Mouse (Mus musculus) retina, adult 2 months (tissue): Measurements from ENCODE around the gene Ncdn.

Experiments used
- DNase-seq: peaks from one replicate; pipeline ENCODE4 v3.0.0-alpha.2; 2012; ENCODE audit warnings: low read depth, low spot score

Gene Ncdn

DNA sequence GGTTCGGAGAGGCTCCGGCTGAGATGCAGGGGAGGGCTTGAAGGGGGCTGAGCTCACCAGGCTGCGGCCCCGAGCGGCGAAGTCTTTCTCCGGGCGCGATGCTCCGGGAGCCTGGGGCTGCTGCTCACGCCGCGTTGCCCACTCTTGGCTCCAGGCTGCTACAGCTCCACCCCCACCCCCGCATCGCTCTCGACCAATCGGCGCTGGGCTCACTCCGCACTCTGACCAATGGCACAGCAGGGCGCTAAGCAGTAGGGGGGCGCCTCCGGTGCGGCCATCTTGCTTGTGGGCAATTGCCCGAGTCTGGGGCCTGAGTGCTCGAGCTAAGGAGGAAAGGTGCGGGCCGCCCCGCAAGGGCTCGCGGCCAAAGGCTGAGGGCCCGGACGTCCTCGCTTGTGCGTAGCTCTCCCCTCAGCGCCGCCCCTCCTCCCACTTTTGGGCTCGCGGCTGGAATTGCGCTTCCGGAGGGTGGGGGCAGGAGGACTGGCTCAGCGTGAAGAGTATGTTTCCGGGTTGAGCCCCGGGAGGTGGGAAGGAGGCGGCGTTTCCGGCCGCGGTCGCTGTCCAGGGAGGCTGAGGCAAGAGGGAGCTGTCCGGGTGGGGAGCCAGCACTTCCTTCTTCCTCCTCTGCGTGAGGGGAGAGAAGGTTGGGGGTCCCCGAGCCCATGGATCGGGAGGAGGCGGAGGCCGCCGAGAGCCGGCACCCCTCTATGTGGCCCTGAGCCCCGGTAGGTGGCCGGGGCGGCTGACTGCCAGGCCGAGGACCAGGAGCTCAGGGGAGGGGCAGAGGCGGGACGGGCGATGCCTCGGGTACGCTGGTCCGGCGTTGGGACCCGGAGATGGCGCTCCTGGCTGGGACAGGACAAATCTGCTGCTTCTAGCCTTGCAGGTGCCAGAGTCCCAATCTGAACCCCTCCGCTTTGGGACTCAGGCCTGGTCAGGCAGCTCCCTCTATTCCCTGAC, at the start of gene Ncdn, which contains the start of gene AU040320:
Gene Ncdn (minus strand): TSS at position 171 of the 963 bp plus-strand sequence.
Gene AU040320 (plus strand): TSS at position 277 of the 963 bp plus-strand sequence.
- peak; percentile 89 for DNase-seq

DNA sequence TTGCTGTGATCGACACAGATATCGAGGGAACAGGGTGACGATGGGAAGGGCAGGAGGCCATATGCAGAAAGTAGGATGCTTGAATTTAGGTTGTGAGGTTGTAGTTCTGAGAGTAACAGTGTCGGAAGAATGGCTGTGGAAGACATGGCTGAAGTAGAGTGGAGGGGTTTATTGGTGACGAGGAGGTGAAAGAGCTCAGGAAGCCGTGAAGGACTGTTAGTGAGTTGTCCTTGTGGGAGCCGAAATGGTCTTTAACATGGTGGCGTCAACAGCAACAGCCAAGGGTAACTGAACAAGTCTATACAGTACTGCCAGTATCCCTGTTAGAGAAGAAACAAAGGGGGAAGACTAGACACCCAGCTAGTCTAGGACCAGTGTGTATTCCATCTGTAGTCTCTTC, 48.9 kb upstream of the Ncdn start:
- no peak for DNase-seq

DNA sequence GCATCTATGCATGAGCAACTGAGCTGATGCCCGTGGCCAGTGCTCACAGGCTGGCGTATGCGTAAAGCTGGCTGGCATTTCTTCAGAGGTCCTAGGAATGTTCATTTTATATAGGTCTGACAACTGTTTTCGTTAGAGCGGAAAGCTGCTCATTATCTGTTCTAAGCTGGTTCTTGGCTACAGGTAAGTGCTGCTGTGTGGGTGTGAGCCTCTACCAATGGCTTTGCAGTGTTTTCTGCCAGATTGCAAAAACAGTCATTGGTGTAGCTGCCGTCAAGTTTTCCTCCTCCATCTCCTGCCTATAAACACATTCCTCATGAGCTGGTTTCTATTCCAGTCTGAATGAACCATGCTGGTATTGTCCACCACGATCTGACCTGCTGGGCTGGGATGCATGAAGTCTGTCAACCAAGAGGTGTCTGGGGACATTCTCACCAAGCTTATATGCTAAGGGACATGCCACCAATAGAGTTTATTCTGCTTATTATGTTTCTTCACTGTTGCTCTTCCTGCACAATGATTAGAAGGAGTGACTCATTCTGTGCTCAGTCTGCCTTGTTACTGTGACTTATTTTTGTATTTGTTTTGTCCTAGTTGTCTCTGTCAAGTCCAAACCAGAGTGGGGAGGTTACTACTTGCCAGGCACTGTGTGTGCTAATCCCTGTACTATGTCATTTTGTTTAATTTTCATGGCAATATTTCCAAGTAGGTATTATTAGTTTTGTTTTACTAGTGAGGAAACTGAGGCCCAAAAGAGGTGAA, 39.3 kb upstream of the Ncdn start:
- DNase-seq: no peak

DNA sequence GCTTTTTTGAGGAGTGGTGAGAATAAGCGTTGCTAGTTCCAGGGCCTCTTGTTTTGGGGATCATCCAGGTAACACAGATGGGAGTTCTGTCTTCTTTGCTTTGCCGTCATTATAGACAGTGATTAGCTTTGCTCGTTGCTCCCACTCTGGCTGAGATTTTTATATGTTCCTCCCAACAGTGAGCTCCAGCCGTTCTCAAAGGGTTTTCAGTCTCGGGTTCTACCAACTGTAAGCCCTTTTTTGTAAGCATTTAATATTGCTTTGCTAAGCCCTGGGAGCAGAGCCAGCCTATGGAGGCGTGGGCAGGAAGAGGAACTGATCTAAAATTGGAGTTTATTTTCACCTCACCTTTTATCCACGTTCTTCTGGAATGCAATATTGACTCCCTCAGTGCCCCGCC, 29.8 kb upstream of the Ncdn start:
- DNase-seq: no peak

DNA sequence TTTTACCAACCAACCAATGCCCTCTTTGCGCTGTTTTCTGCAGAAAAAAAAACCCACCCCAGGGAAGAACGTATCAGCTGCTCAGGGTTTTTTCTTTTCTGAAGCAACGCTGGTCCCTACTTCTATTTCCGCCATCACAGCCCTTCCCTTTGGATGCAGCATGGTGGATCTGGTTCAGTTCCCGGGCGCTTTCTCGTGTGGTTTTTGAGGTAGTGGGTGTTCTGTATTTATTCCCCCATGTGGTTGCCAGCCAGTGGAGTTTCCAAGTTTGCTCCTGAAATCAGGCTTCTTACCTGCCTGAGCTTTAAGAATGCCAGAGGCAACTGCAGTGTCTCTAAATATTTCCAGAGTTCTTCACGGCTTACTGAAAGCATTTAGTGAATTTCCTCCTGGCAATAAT, 29.3 kb upstream of the Ncdn start:
- DNase-seq: no peak

DNA sequence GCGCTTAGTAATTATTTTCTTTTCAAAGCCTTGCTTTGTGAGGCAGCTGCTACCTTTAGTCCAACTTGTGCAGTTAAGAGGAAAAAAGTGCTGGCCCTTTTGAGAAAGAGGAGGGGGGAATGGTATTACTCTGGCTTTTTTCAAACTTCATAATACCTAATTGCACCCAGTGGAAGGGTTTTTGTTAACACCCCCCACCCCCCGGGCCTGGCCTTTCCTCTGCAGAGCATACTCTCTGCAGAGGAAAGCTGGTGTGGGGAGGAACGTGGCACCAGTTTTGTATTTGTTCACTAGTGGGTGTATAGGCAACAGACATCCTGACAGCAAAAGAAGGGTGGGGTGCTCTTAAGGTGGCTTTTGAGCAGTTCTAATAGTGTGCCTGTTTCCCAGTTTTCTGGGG, 28.6 kb upstream of the Ncdn start:
- DNase-seq: no peak

DNA sequence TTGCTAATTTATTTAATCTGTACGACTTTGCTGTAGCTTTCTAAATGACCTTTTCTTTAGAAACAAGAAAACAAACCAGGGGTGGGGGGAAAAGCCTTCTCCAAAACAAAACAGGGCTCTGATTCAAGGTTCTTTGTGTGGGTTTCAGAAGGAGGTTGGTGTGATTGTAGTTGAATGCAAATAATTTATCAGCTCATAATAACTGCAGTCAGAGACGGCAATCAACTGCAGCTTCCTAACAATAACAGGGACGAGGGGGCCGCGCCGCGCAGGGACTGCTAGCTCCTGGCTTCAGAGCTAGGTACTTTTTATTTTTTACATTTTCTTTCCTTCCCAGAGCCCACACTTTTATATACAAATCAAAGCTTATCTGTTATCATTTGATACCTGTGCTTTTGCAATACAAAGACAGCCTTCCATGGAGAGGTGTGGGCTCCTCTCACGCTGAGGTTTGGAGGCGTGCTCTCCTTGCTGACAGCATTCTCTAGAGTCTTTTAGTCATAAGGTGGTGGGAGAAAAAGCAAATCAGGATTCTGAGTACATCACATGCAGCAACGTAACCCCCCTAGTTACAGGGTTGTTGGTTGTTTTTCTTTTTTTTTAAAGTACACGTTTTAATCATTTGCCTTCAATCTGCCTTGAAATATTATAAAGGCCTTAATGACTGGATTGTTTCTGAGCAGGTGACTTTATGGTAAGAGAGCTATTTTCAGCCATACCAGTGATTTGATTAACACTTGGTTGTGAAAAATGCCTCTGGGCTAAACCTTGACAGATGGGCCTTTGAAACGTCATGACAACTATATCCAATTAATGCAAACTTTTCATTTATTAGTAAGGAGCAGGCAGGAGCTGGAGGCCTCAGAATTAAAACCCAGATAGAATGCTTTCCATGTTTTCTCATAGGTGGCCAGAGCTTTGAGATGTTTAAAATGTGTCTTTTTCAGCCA, 26.9 kb upstream of the Ncdn start:
- DNase-seq: no peak

DNA sequence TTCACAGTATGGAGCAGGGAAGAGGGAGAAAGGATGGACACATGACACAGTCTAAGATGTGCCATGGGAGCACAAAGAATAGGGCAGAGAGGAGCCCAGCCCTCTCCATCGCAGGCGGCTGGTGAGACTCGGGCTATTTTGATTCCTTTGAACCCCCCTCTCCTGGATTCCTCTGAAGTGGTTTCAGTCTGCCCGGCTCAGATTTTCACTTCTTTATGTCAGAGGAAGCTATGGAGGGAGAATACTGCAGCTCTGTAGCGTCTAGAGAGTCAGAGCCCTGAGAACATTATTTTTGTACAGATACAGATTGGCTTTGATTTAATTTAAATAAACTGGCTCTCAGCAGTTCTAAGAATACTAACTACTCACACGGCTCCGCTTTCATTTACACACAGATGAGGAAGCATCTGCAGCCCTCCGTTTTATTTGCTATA, 25.9 kb upstream of the Ncdn start:
- no peak for DNase-seq

DNA sequence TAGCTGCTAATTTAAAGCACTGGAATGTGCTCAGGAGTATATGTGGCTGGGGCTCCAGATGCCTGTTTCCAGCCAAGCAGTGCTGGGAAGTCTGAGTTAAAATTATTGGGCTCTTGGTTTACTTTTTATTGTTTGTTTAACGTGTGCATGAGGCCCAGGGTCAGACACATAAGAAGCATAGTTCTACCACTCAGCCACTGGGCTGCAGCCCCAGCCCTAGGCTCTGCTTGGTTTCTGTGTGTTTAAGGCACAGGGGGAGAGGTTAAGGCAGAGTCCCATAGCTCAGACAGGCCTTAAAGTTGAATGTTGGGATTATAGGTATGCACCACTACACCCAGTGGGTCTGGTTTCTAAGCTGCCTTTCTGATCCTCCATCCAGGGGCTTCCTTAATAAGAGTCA, 21.9 kb upstream of the Ncdn start:
- DNase-seq: no peak

DNA sequence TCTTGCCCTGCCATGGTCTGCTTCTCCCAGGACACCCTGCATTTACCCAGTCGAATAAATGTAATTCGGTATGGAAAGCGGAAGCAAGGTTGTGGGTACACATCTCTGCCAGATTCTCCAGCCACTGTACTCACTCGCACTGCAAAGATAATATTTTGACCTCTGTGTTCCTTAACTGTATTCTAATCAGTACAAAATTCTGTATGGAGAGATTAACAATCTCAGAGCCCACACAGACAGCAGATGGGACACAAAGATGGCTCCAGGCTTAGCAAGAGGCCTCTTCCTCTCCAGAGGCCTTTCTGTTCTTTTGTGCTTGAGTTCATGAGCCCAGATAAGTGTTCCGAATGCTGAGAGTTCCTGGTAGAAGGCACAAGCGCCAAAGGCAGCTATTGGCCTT, 20.6 kb upstream of the Ncdn start:
- no peak for DNase-seq

DNA sequence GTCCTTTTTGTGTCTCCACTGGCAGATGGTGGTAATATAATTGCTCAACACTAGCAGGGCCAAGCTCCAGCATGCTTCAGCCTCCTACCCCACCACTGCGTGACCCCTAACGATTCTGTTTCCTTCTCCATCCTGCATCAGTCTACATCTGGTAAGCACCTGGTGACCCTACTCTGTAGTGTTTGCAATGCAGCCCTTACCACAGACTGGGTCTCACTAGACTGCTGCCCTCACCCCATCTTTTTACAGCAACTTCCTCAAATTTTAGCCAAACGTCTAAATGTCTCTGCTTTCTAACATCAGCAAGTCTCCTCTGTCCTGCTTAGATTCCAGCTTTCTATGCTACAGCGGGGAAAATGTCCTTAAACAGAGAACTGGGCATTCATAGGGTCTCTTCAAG, 17.6 kb upstream of the Ncdn start:
- no peak for DNase-seq

DNA sequence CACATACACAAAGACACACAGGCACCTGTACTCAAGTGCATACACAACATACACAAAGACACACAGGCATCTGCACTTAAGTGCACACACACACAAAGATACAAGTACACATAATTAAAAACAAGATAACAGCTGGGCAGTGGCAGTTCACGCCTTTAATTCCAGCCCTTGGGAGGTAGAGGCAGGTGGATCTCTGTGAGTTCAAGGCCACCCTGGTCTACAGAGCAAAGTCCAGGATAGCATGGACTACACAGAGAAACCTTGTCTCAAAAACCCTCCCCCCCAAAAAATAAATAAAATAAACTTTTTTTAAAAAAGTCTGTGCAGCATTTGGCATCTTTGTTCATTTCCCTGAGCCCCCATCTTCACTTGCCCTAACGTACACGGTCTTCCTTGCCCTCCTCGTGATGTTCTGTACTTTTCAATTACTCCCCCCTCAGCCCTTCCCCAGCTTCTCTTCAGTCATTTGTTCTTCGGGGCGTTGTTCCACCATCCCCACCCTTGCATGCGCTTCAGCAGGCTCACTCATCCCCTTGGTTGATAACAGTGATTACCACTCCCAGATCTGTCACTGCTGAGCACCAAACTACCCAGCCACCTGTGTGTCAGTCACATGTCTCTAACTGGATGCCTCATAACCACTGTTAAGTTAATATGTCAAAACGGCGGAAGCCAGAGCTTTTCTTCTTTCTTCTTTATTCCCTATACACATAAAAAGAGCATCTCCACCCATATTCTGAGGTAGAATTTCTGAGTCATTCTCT, 16.7 kb upstream of the Ncdn start:
- DNase-seq: no peak

DNA sequence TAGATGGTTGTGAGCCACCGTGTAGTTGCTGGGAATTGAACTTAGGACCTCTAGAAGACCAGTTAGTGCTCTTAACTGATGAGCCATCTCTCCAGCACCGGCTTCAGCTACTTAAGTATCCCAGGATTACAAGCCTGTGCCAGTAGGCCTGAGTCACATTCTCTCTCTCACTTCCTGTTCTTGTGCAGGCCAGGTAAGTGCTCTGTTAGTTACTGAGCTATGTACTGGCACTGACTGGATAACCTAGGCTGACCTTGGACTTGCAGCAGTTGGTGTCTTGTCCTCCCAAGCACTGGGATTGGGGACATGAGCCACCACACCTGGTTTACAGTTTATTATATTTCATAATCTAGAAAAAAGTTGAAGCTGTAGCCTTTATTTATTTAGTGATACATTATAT, 10.2 kb upstream of the Ncdn start:
- DNase-seq: no peak

DNA sequence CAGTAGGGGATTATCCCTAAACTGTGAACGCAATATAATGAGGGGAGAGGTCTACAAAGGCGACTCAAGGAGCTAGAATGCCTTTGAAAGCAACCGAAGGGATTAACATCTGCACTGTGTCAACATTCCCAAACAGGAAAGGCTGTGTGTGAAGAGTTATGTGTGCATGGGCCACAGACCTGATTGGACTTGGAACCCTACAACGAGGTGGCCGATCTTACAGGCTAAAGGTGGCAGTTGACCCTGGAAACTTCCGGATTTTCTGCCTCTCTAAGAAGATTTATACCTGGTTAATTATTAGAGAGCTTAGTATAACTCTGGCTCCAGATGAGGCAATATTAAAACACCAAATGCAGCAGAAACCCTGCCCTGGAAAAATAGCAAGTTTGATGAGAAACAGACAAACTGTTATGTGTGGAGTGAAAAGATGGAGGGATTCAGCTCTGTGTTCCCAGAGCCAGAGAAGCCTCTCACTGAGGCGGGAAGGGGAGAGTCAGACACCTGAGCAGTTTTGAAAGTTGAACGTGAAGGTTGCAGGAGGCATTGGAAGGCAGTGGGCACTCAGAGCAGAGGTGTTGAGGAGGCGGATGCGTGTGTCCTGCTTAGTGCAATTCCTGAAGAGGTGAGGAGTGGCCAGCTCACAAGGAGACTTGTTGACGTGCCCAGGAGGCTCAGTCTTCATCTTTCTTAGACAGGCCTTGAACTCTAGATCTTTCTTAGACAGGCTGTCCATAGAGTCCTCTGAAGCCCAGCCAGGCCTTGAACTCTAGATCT, 9.5 kb upstream of the Ncdn start:
- DNase-seq: no peak

DNA sequence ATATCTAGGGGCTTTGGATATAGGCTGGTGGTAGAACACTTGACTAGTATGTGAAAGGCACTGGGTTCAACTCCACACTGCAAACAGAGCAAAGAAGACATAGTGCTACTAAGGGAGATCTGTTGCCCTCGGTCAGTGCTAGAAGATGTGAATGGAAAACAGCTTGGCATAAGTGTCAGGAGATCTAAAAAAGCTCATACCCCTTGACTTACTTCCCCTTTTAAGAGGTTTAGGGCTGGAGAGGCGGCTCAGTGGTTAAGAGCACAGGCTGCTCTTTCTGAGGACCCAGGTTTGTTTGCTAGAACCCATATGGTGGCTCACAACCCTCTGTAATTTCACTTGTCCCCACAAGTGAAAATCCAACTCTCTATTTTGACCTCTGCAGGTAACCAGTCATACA, 6.2 kb upstream of the Ncdn start:
- no peak for DNase-seq

DNA sequence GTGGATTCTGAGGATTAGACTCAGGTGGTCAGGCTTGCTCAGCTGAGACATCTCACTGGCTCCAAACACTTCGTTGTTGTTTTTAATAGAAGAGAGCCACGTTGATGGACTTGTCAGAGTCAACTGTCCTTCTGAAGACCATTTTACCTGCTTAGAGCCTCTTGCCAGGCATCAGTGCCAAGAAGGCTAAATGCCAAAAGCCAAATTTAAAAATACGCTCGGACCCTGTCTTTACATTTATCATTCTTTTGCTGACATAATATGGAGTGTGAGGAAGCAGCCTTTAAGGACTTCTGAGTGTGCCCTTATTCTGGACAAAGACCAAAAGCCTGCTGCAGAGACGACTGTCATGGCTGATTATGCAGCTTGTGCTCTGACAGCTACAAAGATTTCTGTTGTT, 5.1 kb upstream of the Ncdn start:
- no peak for DNase-seq

DNA sequence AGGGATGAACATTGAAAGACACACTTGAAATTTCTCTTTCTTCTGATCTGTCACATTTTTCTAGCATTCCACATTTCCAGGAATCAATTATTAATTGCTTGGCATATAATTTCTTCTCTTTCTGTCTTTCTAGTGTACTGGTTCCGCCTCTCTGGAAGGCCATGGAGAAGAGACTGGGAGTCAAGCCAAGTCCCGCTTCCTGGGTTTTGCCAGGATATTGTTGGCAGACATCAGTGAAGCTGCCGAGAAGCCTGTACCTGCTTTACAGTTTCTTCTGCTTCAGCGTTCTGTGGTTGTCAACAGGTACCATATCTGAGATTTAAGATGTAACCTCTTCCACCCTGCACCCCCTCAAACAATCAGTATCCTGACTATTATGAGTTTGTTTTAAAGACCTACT, 3.5 kb upstream of the Ncdn start:
- DNase-seq: no peak

DNA sequence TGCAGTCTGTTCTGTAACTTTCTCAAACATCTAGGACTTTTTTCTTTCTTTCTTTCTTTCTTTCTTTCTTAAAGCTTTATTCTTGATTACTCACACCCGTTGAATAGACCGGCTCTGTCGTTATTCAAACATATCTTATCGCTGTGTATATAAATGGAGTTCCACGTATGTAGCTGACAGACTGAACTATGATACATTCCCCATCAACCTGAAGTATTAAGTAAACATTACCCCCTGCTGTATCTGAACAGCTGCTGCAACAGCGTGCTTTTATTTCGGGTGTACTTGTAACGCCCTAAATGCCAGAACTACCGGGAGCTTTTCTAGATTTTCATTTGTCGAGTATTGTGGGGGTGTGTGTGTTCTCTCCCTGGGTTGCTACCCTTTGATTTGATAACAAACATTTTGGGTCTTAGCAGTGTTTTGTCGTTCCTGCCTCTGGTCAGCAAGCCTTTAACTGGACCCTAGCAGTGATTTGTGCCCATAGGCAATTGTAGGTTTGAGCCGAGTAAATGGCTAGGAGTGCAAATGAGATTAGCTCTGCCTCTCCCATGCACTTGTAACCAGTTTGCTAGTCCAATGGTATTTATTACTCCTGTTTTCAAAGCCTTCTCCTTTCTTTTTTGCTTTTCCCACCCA, 1.6 kb upstream of the Ncdn start:
- no peak for DNase-seq

DNA sequence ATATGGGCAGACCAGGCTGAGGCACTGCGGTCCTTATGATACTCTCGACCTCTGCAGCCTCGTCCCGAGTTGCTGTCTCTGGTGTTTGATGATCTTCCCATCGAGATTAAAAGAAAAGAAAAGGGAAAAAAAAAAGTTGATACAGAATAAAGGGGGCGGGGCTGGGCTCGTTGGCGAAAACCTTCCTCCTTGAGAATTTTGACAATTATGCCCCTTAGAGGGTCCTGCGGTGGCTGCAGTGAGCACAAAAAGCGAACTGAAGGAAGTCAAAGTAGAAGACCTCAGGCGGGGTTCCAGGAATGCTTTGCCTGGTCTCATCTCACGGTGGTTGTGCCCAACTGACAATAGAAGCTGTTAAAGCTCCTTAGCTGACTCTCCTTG, 983 bp upstream of the Ncdn start:
- DNase-seq: no peak
